Mouse (Mus musculus) embryonic fibroblast, embryonic 13.5 days (primary cell): ENCODE data around the gene Zfp93. TPM values are rescaled to one million over a fixed set of nuclear protein-coding genes. Genes with fewer than 3 reads are reported as not detected.

Source experiments
- H3K27ac ChIP-seq: 2 replicates; pipeline ENCODE4 v1.5.1; 2012; ENCODE audit warnings: low read length, control low read depth, inconsistent platforms; ENCODE audit not compliant: insufficient read depth
- H3K4me1 ChIP-seq: 2 replicates; pipeline ENCODE4 v1.6.1; 2011; ENCODE audit warnings: low read length; ENCODE audit not compliant: control insufficient read depth, insufficient read depth
- H3K4me3 ChIP-seq: 2 replicates; pipeline ENCODE4 v1.5.1; 2011; ENCODE audit warnings: mild to moderate bottlenecking, control low read depth, low read length; ENCODE audit not compliant: insufficient read depth
- CTCF ChIP-seq: IDR thresholded peaks from 2 replicates; pipeline ENCODE4 v1.5.1; 2011; ENCODE audit warnings: mild to moderate bottlenecking, control low read depth, low read length, moderate library complexity, borderline replicate concordance; ENCODE audit not compliant: insufficient read depth
- POLR2A ChIP-seq: IDR thresholded peaks from 2 replicates; pipeline ENCODE4 v1.6.1; 2011; ENCODE audit warnings: low read depth, mild to moderate bottlenecking, control low read depth, low read length, moderate library complexity
- polyA plus RNA-seq: library from polyadenylated mRNA; stranded (reverse); fragments of >200 nt; gene quantifications from 2 replicates; pipeline ENCODE4 v1.2.4, GENCODE M21; 2011; ENCODE audit warnings: low read depth; ENCODE audit not compliant: missing spikeins, insufficient read length

The Zfp93 gene
- polyA plus RNA-seq, 1 experiment: 13.4 TPM

DNA sequence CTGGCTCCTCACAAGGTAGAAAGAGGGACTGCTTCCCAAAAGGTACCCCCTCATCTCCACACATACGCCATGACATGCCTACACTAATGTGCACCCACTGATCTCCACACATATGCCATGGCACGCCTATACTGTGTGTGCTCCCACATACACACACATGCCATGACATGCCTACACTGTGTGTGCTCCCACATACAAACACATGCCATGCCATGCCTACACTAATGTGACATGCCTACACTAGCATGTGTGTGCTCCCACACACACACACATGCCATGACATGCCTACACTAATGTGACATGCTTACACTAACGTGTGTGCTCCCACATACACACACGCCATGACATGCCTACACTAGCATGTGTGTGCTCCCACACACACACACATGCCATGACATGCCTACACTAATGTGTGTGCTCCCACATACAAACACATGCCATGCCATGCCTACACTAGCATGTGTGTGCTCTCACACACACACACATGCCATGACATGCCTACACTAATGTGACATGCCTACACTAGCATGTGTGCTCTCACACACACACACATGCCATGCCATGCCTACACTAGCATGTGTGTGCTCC, 20.0 kb downstream of the Zfp93 start:
- no peak for TF ChIP-seq CTCF
- Histone ChIP-seq H3K4me3 (no peak overlapping the region), H3K27ac (no peak overlapping the region), H3K4me1 (no peaks in the 10 kb centered on the region)

- H3K4me1 ChIP-seq: no peaks in the 10 kb centered on the region
- no peak overlapping the region for H3K4me3 ChIP-seq
- TF ChIP-seq POLR2A: no peak
- TF ChIP-seq CTCF: no peak
- no peak overlapping the region for H3K27ac ChIP-seq
Observed at GRCm38 (mm10) chr7:24291387-24292090, 21.3 kb downstream of the Zfp93 start.

DNA sequence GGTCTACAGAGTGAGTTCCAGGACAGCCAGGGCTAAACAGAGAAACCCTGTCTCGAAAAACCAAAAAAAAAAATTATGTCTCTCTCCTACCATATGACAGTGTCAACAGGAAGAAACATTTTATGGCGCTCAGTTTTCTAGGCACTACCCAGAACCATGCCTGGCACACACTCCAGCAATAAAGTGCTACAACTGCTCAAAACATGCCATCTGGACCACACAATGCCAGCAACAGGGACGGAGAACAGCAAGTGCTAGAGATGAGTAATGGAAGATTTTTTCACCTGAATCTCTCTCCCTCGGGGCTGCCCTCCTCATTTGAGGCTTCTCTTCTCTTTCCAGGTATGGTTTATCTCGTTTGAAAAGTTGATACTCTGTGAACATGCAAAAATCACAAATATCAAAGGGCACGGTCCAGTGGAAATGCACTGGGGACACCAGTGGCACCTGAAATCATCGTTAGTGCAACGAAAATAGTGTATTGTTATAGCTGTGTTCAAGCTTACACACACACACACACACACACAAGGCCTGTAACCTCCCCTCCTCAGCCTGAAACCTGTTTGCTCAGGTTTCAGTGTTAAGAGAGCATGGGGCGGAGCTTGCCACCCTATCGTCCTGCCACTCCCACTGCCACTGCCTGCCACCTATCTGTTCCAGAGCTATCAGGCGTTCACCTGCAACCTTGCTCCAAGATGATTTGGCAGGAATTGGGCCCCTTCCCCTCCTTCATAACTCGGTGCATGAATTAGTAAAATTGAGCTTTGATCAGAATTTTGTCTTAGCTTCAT, 23.0 kb downstream of the Zfp93 start:
- no peak overlapping the region for H3K4me3 ChIP-seq
- no peak overlapping the region for H3K27ac ChIP-seq
- no peaks in the 10 kb centered on the region; the same call in 1 of the 2 replicates for H3K4me1 ChIP-seq
- TF ChIP-seq CTCF (no peak), POLR2A (no peak)

GRCm38 (mm10) chr7:24294763-24295162, 24.5 kb downstream of the Zfp93 start:
- TF ChIP-seq POLR2A (no peak), CTCF (no peak)
- H3K4me3 ChIP-seq: no peak overlapping the region
- no peak overlapping the region for H3K27ac ChIP-seq
- H3K4me1 ChIP-seq: no peaks in the 10 kb centered on the region; the same call in 1 of the 2 replicates

- Histone ChIP-seq H3K27ac (no peak overlapping the region), H3K4me1 (peaks cover 2% of the 10 kb centered on the region; the same call in 1 of the 2 replicates), H3K4me3 (no peak overlapping the region)
- TF ChIP-seq CTCF (no peak), POLR2A (no peak)
Observed at GRCm38 (mm10) chr7:24295376-24295775, 25.2 kb downstream of the Zfp93 start.

DNA sequence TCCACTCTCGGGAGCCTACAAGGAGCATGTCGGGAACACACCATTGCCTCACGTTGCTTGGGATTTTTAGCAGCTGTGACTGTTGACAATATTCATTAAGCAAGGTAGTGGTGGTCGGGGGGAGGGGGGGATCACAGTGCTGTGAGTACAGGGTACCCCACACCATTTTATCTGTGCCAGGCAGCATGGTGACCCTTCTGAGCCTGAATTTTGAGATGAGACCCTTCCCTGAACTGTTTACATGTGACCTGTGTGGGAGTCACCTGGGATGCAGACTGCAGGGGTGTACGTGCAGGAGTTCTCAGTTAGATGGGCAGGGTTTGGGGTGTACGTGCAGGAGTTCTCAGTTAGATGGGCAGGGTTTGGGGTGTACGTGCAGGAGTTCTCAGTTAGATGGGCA, 26.2 kb downstream of the Zfp93 start:
- peaks cover 2% of the 10 kb centered on the region; the same call in 1 of the 2 replicates for H3K4me1 ChIP-seq
- H3K4me3 ChIP-seq: no peak overlapping the region
- TF ChIP-seq POLR2A (no peak), CTCF (no peak)
- H3K27ac ChIP-seq: no peak overlapping the region

GRCm38 (mm10) chr7:24297361-24298095, 27.3 kb downstream of the Zfp93 start:
- TF ChIP-seq POLR2A (no peak), CTCF (no peak)
- Histone ChIP-seq H3K27ac (no peak overlapping the region), H3K4me3 (0 out of 2 replicates have a peak overlapping the region, but pooled peaks have one; percentile 82), H3K4me1 (peaks cover 2% of the 10 kb centered on the region; the same call in 1 of the 2 replicates)

- H3K4me1 ChIP-seq: peaks cover 2% of the 10 kb centered on the region; the same call in 1 of the 2 replicates
- no peak overlapping the region for H3K27ac ChIP-seq
- TF ChIP-seq CTCF (no peak), POLR2A (no peak)
- H3K4me3 ChIP-seq: peak overlapping the region; percentile 82
Observed at GRCm38 (mm10) chr7:24298635-24298972, 28.4 kb downstream of the Zfp93 start.

- peak; percentile 48; the same call in 1 of the 2 replicates for TF ChIP-seq CTCF
- peak; percentile 88 for TF ChIP-seq POLR2A
- Histone ChIP-seq H3K27ac (peak overlapping the region; percentile 81), H3K4me1 (peaks cover 2% of the 10 kb centered on the region; the same call in 1 of the 2 replicates), H3K4me3 (peak overlapping the region; percentile 82)
Observed at GRCm38 (mm10) chr7:24298973-24299708, 28.9 kb downstream of the Zfp93 start.
